Mouse (Mus musculus) ovary, postnatal 14 days (tissue): ENCODE results near the gene Klhl3.
A peak's percentile ranks its signal among the peaks of the same experiment; 100 is the strongest.

Experiments
- DNase-seq: peaks from one replicate; pipeline ENCODE4 v3.0.0; 2022; ENCODE audit warnings: low spot score

Klhl3 gene

GRCm38 (mm10) chr13:58124989-58125388 is 11.6 kb upstream of the Klhl3 start:
- DNase-seq: no peak

DNA sequence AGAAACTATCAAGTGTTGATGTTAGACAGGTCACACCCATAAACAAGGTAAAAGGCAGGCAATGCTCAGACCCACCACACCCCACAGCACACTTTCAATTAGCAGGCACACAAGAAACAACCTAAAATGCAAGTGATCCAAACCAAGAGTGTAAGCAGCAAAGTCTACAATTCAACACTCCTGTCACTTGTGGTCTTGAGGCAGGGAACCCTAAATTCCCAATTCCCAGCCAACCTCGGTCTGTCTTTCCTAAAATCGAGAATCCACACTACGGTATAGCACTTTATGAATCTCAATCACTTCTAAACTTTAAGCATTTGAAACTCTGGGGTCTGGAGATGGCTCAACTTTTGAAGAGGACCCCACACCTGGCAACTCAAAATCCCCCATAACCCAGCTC is 10.9 kb upstream of the Klhl3 start:
- DNase-seq: no peak

DNA sequence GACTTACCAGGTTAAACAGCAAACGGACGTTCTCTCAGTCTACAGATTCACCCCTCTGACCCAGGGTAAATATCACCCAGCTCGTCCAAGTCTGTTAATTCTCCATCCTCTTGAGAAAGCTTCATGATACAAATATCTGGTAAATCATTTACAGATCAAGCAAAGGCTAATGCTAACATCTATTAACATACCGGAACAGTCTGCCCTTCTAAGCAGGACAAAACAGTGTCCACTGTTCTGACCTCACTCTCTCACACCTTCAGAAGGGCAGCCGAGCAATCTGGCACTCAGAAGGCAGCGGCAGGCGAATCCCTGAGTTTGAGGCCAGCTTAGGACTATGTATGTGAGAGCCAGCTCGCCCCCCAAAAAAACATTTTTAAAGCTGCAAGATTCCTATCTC is 10.0 kb upstream of the Klhl3 start:
- DNase-seq: no peak

DNA sequence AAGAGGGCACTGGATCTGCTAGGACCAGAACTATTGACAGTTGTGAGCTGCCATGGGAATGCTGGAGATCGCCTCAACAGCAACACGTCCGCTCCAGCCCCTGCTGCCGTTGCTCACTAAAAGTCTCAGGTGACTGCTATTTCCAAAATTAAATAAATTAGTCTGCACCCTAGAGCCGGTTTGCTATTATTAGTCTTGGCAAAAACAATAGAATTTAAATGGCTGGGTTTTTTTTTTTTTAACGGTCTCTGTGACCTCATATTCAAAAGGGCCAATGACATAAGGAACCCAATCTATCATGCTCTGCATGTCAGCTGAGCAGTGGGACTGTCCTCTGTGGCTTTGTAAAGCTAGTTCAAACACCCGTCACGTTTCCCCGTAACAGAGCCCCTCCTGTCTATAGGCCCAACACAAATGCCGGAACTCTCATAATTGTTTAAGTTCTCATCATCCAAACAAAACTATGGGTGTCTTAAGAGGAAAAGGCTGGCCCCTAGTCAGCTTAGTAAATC is 9.4 kb upstream of the Klhl3 start:
- no peak for DNase-seq

GRCm38 (mm10) chr13:58117318-58118017 is 4.1 kb upstream of the Klhl3 start:
- DNase-seq: peak; percentile 53

- no peak for DNase-seq
Measured at GRCm38 (mm10) chr13:58116801-58117200, 3.4 kb upstream of the Klhl3 start.

DNA sequence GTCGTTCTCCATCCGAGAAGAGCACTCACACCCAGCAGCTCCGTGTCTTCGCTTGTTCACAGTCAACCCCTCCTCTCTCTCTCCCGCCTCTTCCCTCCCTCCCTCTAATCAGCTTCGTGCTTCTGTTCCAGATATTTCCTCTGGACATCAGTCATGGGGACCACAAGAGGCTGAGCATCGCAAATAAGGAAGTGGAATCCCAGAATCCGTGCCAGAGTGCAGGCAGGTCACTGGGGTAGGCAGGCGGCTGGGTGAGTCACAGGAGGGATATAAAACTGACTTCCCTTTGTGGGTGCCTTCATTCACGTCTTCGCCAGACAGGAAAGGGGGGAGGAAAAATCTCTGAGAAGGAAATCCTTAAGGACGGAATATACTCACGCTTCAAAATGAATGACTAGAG is 1.8 kb upstream of the Klhl3 start:
- no peak for DNase-seq

DNA sequence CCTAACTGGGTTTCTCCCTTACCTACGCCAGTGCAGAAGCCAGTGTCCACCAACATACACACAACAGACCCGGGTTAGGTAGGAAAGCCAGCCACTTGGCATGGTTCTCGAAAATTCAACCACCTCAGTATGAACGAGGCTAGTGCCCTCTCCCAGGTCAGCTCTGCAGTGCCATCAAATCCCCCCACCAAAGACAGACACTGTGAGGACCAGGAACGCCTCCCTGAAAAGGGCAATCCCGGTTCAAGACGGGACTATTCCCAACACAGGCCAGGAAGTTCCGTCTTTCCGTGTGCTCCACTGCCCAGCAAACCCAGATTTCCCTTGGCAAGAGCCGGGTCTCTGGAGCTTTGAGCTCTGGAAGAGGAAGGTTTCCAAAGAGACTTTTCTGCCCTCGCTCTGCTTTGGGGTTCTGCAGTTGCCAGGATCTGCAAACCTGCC is 771 bp downstream of the Klhl3 start:
- no peak for DNase-seq

GRCm38 (mm10) chr13:58112191-58112590 is 1.2 kb downstream of the Klhl3 start:
- no peak for DNase-seq

DNA sequence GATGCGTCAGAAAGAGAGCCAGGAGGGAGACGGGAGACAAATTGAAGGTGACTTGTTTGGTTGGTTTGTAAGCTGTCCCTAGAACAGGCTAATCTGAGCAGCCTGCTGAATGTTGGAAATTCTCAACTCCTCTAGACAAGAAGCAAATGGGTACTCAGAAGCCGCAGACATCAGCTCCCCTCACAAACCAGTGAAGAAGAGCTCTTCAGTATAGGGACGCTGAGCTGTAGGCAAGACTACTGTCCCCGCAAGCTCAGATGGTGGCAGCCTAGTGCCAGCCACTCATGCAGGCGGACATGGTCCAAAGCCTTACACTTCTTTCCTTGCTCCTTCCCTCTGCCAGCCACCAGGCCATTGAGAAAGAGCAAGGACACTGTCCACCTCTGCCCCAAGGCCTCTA is 2.1 kb downstream of the Klhl3 start:
- no peak for DNase-seq

- DNase-seq: no peak
Measured at GRCm38 (mm10) chr13:58090643-58091042, 22.7 kb downstream of the Klhl3 start.

GRCm38 (mm10) chr13:58084396-58084795 is 29.0 kb downstream of the Klhl3 start:
- no peak for DNase-seq

DNA sequence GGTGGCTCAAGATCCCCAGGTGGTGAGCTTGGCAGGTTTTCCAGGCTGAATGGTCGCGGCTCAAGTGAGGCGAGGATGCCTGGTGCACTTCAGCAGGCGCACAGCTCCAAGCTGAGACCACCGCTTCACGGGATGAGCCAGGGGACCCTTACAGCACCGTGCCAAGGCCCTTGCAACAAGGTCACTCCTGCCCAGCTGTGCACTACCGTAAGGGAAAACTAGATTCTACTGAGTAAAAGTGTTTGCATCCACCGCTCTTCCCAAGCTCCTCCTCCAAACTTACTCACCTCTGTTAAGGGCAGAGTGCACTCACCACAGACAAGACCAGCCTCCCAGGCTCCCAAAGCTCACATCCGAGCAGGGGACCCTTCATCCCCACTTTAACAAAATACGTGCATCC is 29.9 kb downstream of the Klhl3 start:
- no peak for DNase-seq

DNA sequence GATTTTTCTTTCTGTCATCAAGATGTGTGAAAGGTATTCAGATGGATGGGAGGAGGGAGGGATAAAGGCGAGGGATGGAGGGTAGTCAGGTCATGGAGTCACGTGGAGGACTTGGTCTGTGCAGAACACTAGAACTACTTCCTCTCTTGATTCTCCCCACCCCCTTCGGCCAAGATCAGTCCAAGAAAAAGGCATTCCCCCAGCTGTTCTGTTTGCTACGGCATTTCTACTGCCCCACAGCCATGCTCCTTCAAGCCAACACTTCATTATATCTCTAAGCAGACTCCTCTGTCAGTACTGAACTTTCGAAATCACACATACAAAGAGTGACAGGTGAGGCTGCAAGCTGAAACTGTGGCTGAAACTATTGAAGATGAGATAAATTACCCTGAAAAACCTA is 30.3 kb downstream of the Klhl3 start:
- no peak for DNase-seq

GRCm38 (mm10) chr13:58078361-58078760 is 35.0 kb downstream of the Klhl3 start:
- DNase-seq: no peak

GRCm38 (mm10) chr13:58074881-58075280 is 38.5 kb downstream of the Klhl3 start:
- no peak for DNase-seq

DNA sequence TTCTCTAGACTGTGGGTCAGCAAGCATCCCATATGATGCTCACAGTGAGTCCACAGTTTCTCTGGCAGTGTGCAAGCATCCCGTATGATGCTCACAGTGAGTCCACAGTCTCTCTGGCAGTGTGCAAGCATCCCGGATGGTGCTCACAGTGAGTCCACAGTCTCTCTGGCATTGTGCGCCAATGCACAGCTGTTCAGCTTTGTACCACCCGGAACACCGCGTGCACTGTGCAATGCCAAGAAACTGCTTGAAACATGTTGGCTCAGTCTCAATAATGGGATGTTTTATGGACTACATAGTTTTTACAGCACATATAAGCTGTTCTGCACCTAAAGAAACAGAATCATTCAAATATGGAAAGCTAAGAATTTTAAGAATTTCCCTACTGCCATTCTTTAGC is 38.9 kb downstream of the Klhl3 start:
- no peak for DNase-seq

GRCm38 (mm10) chr13:58073254-58073882 is 40.0 kb downstream of the Klhl3 start:
- DNase-seq: no peak

DNA sequence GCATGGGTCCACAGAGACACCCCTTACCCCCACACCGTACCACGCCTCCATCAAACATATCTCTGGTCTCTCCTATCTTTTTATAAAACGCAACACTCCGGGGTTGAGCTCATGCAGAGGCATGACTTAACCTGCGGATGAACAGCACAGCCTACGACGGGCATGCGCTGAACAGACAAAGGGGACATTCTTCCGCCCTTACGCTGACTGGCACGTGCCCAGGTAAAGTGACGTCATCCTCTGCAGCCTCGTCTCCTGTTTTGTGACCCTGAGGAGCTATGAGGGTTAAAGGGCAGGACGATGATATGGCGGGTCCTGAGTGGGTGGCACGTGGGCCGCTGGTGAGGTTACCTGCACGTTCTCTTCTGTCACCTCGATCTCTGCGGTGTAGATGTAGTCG is 42.2 kb downstream of the Klhl3 start:
- no peak for DNase-seq

GRCm38 (mm10) chr13:58070504-58070903 is 42.9 kb downstream of the Klhl3 start:
- DNase-seq: no peak

DNA sequence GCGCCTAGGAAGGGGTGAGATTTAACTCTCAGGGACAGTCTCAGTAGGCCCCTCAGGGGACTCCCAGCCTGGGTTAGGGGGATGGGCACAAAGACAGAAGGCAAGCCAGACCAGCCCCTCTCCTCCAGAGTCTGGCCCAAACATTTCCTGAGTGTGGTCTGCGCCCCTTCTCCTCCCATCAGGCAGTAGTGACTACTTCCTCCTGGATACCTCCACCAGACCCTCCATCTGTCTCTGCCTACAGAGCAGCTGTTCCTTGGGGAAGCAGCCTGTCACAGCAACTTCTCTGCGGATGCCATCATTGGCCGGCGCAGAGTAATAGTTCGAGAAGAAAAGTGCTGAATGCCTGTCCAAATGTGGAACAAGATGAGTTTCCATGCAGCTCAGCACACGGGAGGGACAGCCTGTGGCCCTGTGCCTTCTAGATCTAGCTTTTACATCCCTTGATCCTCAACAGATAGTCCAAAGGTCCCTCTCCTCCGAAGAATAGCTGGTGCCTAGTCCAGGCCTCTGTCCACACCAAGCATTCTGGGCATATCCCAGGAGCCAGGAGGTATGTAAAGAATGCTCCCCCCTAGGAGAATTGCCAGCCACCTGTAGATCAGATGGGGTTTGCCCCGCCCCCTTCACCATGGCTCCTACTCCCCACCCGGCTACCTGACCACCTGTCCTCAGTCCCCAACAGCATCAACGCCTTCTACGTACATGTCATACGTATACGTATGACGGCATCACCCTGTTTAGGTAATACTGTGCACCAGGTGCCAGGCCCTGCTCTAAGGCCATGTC is 44.8 kb downstream of the Klhl3 start:
- no peak for DNase-seq

DNA sequence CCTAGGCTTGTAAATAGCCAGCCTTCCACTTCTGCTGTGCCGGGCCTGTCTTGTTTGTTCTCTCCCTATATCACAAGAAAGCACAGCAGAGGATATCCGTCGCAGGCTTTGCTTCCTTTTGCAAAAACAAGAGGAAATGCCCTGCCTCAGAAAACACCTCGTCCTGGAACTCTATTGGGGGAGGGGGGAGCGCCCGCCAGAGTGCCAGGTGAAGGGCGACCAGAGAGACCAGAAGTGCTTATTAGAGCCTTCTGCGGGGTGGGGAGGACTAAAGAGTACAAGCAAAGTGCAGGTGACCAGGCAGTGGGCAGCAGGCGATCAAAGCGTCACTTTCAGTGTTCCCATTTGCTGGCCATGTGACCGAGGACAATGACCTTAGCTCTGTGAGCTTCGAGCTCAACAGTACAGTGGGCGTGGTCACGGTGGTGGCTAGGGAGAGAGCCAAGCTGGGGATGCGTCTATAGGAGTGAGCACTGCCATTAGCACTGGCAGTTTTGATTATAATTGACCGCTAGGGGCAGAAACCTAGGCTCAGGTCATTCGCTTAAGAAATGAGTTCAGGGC is 45.8 kb downstream of the Klhl3 start:
- DNase-seq: no peak
